Mouse (Mus musculus): ENCODE measurements around the gene Med4.

The Med4 gene

DNA sequence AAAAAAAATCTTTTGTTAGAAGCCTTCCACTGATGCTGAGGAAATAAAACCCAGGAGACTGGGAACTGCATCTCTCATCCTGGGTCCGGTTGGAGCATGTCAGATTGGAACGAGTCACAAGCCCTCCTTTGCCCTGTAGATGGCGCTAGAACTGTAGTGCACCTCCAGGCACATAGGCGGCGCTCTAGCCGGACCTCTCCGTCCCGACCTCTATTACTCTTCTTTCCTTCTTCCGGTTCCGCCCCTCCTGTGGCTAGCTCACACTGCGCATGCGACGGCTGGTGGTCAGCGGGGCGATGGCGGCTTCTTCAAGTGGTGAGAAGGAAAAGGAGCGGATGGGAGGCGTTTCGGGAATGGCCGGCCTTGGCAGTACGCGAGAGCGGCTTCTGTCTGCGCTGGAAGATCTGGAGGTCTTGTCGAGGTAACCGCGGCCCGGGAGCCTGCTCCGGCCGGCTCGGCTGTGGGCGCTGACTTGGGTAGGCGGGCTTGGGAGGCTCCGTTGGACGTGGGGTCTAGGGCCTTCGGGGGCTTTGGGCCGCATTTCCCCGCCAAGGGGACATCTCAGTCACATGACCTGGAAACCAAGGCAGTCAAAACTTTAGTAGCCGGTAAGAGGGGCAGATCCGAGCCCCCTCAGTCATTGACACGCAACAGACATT, at the start of gene Med4:
Med4 (plus strand) TSS at position 261 of the 659 bp plus-strand sequence.
- DNase-seq (ENCODE audit: low spot score in 2 of 2) = peak; percentile 97 to 98

GRCm38 (mm10) chr14:73460514-73461134, 49.2 kb upstream of the Med4 start:
- DNase-seq (ENCODE audit: low spot score in 2 of 2) = no peak

DNA sequence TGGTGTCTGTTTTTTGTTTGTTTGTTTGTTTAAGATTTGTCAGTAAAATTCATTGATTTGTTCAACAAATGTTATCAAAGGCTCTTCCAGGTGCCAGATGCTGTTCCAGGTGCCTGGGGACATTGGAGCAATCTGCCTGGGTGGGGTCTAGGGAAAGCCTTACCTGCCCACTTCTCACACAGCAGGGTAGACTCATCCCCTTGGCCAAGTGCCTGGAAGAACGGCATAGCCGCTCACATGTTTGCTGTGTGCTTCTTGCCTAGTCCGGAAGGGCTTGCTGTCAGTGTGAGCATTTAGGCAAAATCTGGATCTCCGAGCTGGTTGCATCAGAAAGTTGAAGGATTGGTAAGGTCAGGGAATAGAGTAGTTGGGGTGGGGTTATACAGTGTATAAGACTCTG, 47.6 kb upstream of the Med4 start:
- no peak for DNase-seq (ENCODE audit: low spot score in 2 of 2)

- no peak for DNase-seq (ENCODE audit: low spot score in 2 of 2)
These were observed 42.1 kb upstream of the Med4 start for GRCm38 (mm10) chr14:73467697-73468096.

DNA sequence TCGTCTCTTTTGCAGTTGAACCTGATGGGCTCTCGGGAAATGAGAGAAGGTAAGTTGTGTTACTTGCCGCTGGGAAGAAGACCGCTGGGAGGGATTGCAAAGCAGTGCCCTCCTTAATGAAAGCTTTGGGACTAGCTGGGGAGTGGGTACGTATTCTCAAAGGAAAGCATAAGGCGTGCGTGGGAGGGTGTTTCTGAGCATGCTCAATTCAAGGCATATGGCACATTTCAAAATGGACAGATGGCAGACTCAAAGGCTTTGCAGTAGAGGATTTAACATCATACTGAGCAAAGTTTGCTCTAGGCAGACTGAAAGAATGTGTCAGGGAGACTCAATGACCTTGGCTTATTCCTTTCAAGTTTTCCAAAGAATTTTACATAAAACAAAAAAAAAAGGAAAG, 40.3 kb upstream of the Med4 start:
- peak; percentile 24 to 67 for DNase-seq (ENCODE audit: low spot score in 2 of 2)

DNA sequence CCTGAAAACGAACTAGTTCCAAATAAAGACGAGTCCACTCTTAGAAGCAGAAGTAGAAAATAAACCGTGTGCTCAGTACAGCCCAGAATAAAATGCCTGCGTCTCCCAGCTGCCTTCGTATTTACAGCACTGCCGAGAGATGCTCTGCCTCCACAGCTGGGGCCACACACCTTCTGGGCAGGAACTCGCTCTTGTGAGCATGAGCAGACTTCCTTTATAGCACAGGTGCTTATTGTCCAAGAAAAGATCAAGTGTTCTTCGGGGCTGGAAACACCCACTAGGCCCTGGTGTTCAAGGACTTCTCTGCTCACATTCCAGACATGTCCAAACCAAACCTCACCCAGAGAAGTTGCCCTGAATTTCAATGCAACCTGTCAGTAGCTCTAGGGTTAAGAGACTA, 39.2 kb upstream of the Med4 start:
- no peak for DNase-seq (ENCODE audit: low spot score in 2 of 2)

GRCm38 (mm10) chr14:73472205-73472604, 37.6 kb upstream of the Med4 start:
- no peak for DNase-seq (ENCODE audit: low spot score in 2 of 2)

DNA sequence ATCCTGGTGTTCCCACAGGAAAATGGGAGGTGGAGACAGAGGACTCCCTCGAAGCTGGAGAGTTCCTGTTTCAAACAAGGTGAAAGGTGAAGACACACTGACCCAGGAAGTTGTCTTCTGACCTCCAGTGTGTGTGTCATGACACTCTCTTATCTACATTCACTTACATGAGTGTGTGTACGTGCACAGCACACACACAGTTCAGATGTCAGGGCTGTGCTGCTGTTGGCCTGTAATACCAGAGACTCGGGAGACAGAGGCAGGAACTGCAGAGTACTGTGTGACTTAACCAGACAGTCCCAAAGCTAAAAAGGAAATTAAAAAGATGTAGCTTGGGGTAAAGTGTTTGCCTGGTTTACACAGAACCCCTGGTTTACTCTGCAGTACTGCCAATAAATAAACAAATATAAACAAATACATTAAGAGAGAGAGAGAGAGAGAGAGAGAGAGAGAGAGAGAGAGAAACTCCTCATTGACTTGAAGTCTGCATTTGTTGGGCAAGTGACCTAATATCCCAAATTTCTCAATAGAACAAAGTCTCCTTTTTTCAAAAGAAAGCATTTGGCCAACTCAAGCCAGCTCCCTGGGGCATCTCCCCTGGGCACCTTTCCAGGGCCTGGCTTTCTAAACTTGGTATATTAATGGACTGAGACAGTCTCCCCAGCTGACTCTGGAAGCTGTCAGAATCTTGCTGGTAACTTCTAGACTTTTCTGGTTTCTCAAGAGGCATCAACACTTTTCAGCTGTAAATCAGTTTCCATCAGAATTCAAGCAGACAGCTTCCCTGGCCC, 36.0 kb upstream of the Med4 start:
- DNase-seq (ENCODE audit: low spot score in 2 of 2) = no peak

DNA sequence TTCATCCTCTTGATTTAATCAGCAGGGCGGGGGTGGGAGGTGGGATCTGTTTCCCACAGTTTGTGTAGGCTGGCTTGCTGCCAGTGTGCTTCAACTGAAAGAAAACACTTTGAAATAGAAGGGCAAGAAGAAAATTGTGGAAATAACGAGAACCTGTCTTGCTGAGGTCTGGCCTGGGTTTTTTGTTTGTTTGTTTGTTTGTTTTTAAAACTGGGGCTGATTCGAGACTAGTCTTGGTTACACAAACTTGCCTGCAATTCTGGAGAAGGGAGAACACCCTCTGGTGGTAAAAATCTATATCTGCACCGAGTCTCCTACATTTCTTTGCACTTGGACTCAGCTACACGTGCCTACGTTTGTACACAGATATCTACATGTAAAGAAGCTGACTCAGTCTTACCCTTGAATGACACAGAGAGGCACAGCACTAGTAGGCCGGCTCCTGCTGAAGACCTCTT, 35.2 kb upstream of the Med4 start:
- DNase-seq (ENCODE audit: low spot score in 2 of 2) = no peak

GRCm38 (mm10) chr14:73475506-73475905, 34.3 kb upstream of the Med4 start:
- no peak for DNase-seq (ENCODE audit: low spot score in 2 of 2)

DNA sequence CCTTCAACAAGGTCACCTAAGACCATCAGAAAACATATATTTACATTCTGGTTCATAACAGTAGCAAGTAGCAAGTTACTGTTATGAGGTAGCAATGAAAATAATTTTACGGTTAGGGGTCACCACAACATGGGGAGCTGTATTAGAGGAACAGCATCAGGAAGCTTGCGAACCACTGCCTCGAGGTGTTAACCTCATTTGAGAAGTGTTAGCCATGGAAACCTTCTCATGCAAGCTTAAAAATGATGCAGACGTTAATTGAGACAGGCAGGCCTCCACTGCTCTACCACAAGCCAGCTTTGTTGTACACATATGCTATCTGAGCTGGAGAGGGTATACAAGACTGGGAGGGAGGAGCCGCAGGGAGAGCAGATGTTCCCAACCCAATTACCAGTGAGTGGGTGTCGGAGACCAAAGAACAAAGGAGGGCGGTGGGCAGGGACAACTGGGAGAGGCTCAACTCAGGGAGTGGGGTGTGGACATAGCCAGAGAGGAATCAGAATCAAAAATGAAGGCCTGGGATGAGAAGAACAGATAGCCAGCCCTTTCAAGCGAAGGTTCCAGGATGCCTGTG, 33.4 kb upstream of the Med4 start:
- no peak for DNase-seq (ENCODE audit: low spot score in 2 of 2)

DNA sequence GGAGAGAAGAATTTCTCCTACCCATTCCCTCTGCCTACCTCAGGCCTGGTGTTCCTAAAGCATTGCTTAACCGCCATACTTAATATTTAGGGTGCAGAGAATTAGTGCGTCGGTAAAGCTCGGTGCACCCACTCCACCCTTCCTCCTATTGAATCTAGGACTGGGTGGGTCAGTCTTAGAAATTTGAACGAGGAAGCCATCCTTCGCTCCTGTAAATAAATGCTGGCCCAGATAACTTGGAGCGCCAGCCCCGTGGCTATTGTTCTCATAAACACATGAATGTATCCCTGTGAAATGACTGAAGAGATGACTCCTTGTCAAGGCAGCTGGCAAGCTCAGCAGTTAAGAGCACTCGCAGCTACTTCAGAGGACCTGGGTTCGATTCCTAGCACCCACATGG, 32.7 kb upstream of the Med4 start:
- no peak for DNase-seq (ENCODE audit: low spot score in 2 of 2)

- DNase-seq (ENCODE audit: low spot score in 2 of 2) = no peak
These were observed 31.5 kb upstream of the Med4 start for GRCm38 (mm10) chr14:73478321-73478720.

- DNase-seq (ENCODE audit: low spot score in 2 of 2) = no peak
These were observed 30.1 kb upstream of the Med4 start for GRCm38 (mm10) chr14:73479771-73480170.

DNA sequence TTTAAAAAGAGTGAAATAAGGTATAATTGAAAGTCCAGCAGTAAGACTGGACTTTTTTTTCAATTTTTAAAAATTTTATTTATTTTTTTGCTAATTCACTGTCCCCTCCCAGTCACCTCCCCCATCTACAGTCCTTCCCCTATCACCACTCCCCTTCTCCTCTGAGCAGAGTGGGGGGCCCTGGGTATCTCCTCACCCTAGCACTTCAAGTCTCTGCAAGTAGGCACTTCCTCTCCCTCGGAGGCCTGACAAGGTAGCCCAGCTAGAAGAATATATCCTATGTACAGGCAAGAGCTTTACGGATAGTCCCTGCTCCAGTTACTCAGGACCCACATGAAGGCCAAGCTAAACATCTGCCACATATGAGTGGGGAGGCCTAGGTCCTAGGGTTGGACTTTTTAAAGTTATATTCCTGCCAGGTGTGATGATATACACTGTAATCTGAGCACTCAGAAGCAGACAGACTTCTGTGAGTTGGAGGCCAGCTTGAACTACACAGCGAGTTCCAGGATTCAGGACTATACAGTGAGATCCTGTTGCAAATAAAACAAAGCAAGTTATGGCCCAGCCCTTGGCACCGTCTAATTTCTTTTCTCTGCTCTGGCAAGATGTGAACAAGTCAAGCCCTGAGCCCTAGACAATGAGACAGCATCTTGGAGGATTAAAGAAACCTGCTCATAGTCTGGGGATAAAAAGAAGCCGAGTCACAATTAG, 26.2 kb upstream of the Med4 start:
- DNase-seq (ENCODE audit: low spot score in 2 of 2) = no peak

DNA sequence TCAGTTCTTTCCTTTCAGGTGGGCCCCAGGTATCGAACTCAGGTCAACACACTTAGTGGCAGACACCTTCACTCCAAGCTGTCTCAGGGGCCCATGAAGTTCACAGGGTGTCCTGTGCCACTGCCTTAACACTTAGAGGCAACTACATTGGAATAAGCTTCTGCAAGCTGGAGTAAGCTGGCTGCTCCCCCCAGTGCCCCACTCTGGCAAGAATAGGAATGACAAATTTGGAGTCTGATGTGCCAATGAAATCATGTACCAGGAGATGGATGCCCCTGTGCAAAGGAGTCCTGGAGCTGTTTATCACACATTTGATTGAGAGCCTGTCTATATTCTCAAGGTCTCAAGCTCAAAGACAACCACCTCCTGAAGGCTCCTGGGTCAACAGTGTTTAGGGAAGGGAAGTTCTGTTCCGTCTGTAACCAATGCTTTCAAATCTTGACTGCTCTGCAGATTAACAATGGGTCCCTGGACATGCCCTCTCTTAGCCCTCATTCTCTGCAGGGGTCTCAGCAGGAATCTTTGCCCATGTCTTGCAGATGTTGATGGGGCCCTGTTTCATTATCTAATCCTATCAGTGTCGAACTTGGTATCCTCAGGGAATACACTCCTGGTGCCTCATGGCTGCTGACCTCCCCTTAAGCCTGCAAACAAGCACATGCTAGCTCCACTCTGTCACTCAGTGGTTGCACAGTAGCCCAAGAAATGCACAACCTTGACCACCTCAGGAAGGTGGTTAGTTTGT, 25.3 kb upstream of the Med4 start:
- DNase-seq (ENCODE audit: low spot score in 2 of 2) = no peak

GRCm38 (mm10) chr14:73486641-73487040, 23.2 kb upstream of the Med4 start:
- DNase-seq (ENCODE audit: low spot score in 2 of 2) = no peak

- DNase-seq (ENCODE audit: low spot score in 2 of 2) = no peak
These were observed 16.5 kb upstream of the Med4 start for GRCm38 (mm10) chr14:73493356-73493755.

GRCm38 (mm10) chr14:73494122-73494521, 15.7 kb upstream of the Med4 start:
- DNase-seq (ENCODE audit: low spot score in 2 of 2) = no peak

DNA sequence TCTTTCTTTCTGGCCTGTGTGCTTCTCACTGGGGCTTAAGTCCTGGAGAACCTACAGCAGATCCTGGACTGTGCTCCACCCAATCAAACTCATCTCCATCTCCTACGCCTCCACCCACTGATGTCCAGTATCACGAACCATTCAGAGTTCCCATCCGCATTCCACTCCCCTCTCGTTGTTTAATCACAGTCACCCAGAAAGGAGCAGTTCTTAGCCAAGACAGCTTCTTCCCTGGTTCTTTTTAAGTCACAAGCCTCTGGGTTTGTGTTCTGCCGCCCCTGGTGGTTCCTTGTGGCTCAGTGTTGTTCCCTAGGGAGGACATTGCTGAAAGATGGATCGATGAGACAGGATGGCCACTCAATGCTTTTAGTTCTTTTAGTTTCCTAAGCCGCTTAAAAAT, 14.1 kb upstream of the Med4 start:
- no peak for DNase-seq (ENCODE audit: low spot score in 2 of 2)

GRCm38 (mm10) chr14:73501283-73501682, 8.5 kb upstream of the Med4 start:
- no peak for DNase-seq (ENCODE audit: low spot score in 2 of 2)

Data from frontal cortex, postnatal 25 days (tissue).